Mouse (Mus musculus) liver, embryonic 14.5 days (tissue): ENCODE data around the gene 4933417A18Rik.

Source experiments
- CTCF ChIP-seq: IDR thresholded peaks from 2 replicates; pipeline ENCODE4 v1.5.1; 2016; ENCODE audit warnings: antibody characterized with exemption, low read depth, control low read depth
- EP300 ChIP-seq: IDR thresholded peaks from 2 replicates; pipeline ENCODE4 v1.6.1; 2016; ENCODE audit warnings: antibody characterized with exemption, low read depth

DNA sequence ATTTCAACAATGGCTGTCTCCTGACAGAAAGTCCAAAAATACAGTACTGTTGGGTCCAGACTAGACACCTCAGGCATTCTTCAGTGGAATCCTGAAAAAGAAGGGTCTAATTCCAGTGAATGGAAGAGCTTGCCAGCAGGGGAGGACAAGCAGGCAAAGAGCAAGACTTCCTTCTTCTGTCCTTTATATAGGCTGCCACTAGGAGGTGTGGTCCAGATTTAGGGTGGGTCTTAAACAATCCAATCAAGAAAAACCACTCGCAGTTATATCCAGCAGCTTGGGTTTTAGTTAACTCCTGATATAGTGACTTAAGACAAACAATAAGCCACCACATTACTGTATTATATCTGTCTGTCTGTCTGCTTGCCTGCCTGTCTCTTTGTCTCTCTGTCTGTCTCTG lies 49.6 kb downstream of the 4933417A18Rik start:
- peak; percentile 23 for TF ChIP-seq CTCF
- no peak for TF ChIP-seq EP300
